Mouse (Mus musculus) liver, adult 2 months (tissue): ENCODE results near the gene Arhgef3.

Source experiments
- CTCF ChIP-seq: fragments of 200-500 bp; IDR thresholded peaks from 2 replicates; pipeline ENCODE4 v1.5.1; 2011; ENCODE audit warnings: low read depth, low read length, control low read depth
- POLR2A ChIP-seq: fragments of 200-500 bp; IDR thresholded peaks from 2 replicates; pipeline ENCODE4 v1.6.1; 2011; ENCODE audit warnings: low read length, control low read depth; ENCODE audit not compliant: insufficient read depth; ENCODE audit errors: extremely low read depth

DNA sequence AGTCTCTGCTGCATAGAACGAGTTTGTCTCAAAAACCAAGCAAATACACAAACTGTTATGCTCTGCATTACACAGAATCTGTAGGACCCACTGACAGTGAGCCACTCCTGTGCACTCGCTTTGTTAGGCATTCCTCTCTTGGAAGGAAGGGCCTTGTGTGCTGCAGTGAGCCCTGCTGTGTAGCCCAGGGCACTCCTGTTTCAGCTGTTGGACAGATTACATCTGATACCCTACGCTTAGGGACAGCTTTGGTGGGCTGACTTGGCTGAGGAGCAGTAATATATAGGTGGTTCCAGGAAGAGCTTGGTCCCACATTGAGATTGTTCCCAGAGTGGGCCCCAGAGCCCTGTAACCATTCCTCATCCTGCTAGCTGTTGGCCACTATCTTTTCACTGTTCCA is 43.4 kb downstream of the Arhgef3 start:
- TF ChIP-seq CTCF (no peak), POLR2A (no peak)
